Comparison of ENCODE assay signal across 24 mouse cellular contexts in genomic region chr3:28380224-28380623, GRCm38 (mm10).
A peak's percentile ranks its signal among the peaks of the same experiment; 100 is the strongest.
DNase-seq lines count a peak whose midpoint lies in the region; ATAC-seq and TF ChIP-seq lines count a peak whose summit lies in the region.
"Had no signal": no experiment of that assay in that cellular context is flagged by ENCODE, and none has a peak within 500 bp of the region (broad histone marks: within the 10 kb centered on the region; RNA-seq: fewer than 3 reads in every experiment).

No protein-coding gene starts in this region.

- peak; percentile 75 for ATAC-seq in hindbrain, embryonic 12.5 days (ENCODE audit: low FRiP score)
- peak; percentile 64; the same call in 1 of the 2 replicates for ATAC-seq in midbrain, embryonic 14.5 days (ENCODE audit: low FRiP score, low TSS enrichment)
- ATAC-seq: inflammation-experienced regulatory T-cells, adult 6 months; liver, postnatal 0 days had no signal

- no peak overlapping the region for H3K9ac ChIP-seq in hindbrain, embryonic 12.5 days
- H3K9ac ChIP-seq in midbrain, embryonic 14.5 days (replicated peaks; ENCODE audit: low read length) = no peak overlapping the region
- H3K9ac ChIP-seq: embryonic facial prominence, embryonic 12.5 days; forebrain, embryonic 12.5 days; heart, embryonic 15.5 days; limb, embryonic 12.5 days; liver, postnatal 0 days had no signal

- H3K4me3 ChIP-seq in hindbrain, embryonic 12.5 days = no peak overlapping the region
- H3K4me3 ChIP-seq in midbrain, embryonic 14.5 days (replicated peaks; ENCODE audit: low read depth, low read length) = no peak overlapping the region
- H3K4me3 ChIP-seq in left cerebral cortex, adult 2 months = no peak overlapping the region
- H3K4me3 ChIP-seq: embryonic facial prominence, embryonic 12.5 days; forebrain, embryonic 12.5 days; heart, adult 2 months; heart, embryonic 15.5 days; limb, embryonic 12.5 days had no signal

- intact Hi-C loops in left cerebral cortex, adult 2 months (cut with DNase I) = no loop called here

- peaks cover 24% of the 10 kb centered on the region for H3K4me1 ChIP-seq in hindbrain, embryonic 12.5 days
- peaks cover 30% of the 10 kb centered on the region for H3K4me1 ChIP-seq in midbrain, embryonic 14.5 days (ENCODE audit: control insufficient read depth, insufficient read depth, low read length)
- H3K4me1 ChIP-seq: embryonic facial prominence, embryonic 12.5 days; heart, embryonic 15.5 days had no signal

- DNase-seq in embryo, embryonic 10 days (ENCODE audit: low spot score) = peak; percentile 30
- no peak for DNase-seq in embryo, embryonic 9.5 days (ENCODE audit: extremely low spot score)
- DNase-seq in ZHBTc4 (ENCODE audit: low read depth, low spot score) (peak; percentile 11), adipocyte (ENCODE audit: low spot score) (no peak)
- peak; percentile 81 for DNase-seq in midbrain, embryonic 14.5 days
- no peak for DNase-seq in right cerebral cortex, postnatal 10 days (ENCODE audit: low spot score in 2 of 2)
- no peak for DNase-seq in left cerebral cortex, adult 2 months (ENCODE audit: extremely low spot score in 1 of 2, low spot score in 2 of 2)
- DNase-seq: adrenal gland, postnatal 25 days; cerebellum, adult 9-10 months; gastrocnemius, postnatal 14 days; heart, adult 2 months; heart, postnatal 36 days; kidney, adult 18-20 months; liver, postnatal 0 days; lung, postnatal 10 days; thymus, postnatal 14 days had no signal

- no peak overlapping the region for H3K27ac ChIP-seq in hindbrain, embryonic 12.5 days
- no peak overlapping the region for H3K27ac ChIP-seq in midbrain, embryonic 14.5 days (replicated peaks; ENCODE audit: low read depth, low read length)
- H3K27ac ChIP-seq in left cerebral cortex, adult 2 months = no peak overlapping the region
- H3K27ac ChIP-seq: embryonic facial prominence, embryonic 12.5 days; forebrain, embryonic 12.5 days; heart, adult 2 months; heart, embryonic 15.5 days; kidney, postnatal 0 days; limb, embryonic 12.5 days had no signal

- H3K36me3 ChIP-seq in hindbrain, embryonic 12.5 days = no peaks in the 10 kb centered on the region
- no peaks in the 10 kb centered on the region for H3K36me3 ChIP-seq in midbrain, embryonic 14.5 days (ENCODE audit: control insufficient read depth, insufficient read depth, low read length)
- H3K36me3 ChIP-seq: embryonic facial prominence, embryonic 12.5 days; forebrain, embryonic 12.5 days; heart, embryonic 15.5 days; limb, embryonic 12.5 days had no signal

- no peak overlapping the region for H3K4me2 ChIP-seq in hindbrain, embryonic 12.5 days (replicated peaks)
- no peak overlapping the region for H3K4me2 ChIP-seq in midbrain, embryonic 14.5 days (ENCODE audit: low read length)
- H3K4me2 ChIP-seq: embryonic facial prominence, embryonic 12.5 days; forebrain, embryonic 12.5 days; heart, embryonic 15.5 days; limb, embryonic 12.5 days; liver, embryonic 11.5 days had no signal

- WGBS in hindbrain, embryonic 12.5 days = 43% methylated on average over 2 of the region's 2 CpGs
- 19% methylated on average over 2 of the region's 2 CpGs for WGBS in midbrain, embryonic 14.5 days

- H3K9me3 ChIP-seq in hindbrain, embryonic 12.5 days (replicated peaks) = no peaks in the 10 kb centered on the region
- H3K9me3 ChIP-seq in midbrain, embryonic 14.5 days (ENCODE audit: control insufficient read depth, low read length) = no peaks in the 10 kb centered on the region
- H3K9me3 ChIP-seq: embryonic facial prominence, embryonic 12.5 days; forebrain, embryonic 12.5 days; heart, embryonic 15.5 days; limb, embryonic 12.5 days had no signal

- no peaks in the 10 kb centered on the region for H3K27me3 ChIP-seq in hindbrain, embryonic 12.5 days
- H3K27me3 ChIP-seq in midbrain, embryonic 14.5 days (ENCODE audit: control insufficient read depth, insufficient read depth, low read length) = no peaks in the 10 kb centered on the region
- H3K27me3 ChIP-seq: embryonic facial prominence, embryonic 12.5 days; heart, embryonic 15.5 days; limb, embryonic 12.5 days had no signal

- no peak for TF ChIP-seq CTCF in left cerebral cortex, adult 2 months (IDR thresholded peaks at IDR 0.05)

Comparison
In these comparisons a context has a peak if more than half of its experiments do, and no peak if none do; other contexts are left out.
1. DNase-seq: peak in embryo, embryonic 10 days (single experiment), ZHBTc4 (single experiment) and midbrain, embryonic 14.5 days (single experiment); none in embryo, embryonic 9.5 days (single experiment), right cerebral cortex, postnatal 10 days (0 of 2), left cerebral cortex, adult 2 months (0 of 2) and adipocyte (single experiment).